Mouse (Mus musculus): Measurements from ENCODE around the gene Pax5. TPM values are rescaled to one million over a fixed set of nuclear protein-coding genes. Genes with fewer than 3 reads are reported as not detected.

Pax5 gene
- total RNA-seq, 2 experiments from 2014 or later = 0.14 to 0.37 TPM

DNA sequence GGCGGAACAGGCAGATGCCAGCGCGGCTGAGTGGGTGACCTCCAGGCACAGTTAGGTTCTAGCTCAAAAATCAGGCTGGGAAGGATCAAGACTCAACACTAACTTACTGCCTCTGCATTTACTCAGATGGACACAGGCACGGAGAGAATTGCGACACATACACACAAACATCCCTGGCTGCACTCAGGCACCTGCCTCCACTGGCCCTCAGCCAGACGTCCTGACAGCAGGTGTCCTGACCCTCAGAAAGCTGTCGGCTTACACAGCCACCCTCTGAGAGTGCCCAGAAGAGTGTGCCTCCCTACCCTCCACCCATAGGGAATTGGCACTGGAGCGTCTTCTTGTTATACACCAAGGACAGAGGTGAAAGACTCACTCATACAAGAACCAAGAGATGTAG is 108.9 kb downstream of the Pax5 start:
- DNase-seq (ENCODE audit: low spot score in 2 of 2) = no peak

DNA sequence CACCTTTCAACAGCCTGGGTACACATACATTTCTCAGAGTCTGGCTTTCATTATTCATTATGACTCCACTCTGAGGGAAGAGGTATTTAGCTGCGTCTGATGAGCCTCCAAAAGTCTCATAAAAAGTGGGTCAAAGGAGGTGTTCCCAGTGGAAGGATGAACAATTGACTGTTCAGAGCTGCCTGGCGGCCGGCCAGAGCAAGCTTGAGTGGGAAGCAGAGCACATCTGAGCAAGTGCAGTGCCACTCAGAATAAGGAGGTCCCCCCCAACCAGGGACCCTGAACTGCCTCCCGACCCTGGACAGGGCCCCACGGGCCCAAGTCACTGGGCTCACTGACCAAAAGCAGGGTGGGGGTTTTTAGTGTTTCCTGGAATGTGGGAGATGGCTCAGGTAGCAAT is 109.4 kb downstream of the Pax5 start:
- peak; percentile 17 to 36 for DNase-seq (ENCODE audit: low spot score in 2 of 2)

DNA sequence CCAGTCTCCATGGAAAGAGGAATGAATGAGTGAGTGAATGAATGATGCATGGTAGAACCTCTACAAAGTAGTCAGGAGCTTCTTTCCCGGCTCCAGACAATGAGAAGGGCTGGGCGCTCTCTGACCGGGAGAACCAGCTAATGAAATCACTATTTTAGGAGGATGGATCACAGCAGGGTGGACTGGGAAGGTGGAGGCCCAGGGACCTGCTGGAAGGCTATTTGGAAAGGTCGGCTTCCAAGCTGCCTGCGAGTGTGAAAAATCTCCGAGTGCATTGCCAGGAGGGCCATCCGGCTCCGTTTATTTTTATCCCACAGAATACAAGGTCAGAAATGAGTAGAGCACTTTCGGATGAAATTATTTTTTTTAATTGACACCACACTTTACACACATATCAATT is 112.3 kb downstream of the Pax5 start:
- no peak for DNase-seq (ENCODE audit: low spot score in 2 of 2)

DNA sequence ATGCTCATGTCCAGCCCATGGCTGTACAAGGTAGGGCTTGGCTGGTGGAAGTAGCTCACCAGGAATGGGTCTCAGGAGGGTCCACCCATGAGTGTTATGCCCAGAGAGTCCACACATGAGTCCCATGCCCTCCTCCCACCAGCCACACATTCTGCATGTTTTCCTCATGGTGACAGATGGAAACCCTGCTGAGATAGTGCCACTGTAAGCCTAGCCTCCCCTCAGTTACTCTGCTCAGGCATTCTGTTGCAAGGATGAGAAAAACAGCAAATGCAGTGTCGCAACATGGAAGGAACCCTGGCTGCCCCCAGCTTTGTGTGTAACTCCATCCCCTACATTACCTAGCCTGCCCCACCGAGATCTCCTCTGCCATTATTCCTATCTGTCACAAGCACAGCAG is 117.2 kb downstream of the Pax5 start:
- no peak for DNase-seq (ENCODE audit: low spot score in 2 of 2)

DNA sequence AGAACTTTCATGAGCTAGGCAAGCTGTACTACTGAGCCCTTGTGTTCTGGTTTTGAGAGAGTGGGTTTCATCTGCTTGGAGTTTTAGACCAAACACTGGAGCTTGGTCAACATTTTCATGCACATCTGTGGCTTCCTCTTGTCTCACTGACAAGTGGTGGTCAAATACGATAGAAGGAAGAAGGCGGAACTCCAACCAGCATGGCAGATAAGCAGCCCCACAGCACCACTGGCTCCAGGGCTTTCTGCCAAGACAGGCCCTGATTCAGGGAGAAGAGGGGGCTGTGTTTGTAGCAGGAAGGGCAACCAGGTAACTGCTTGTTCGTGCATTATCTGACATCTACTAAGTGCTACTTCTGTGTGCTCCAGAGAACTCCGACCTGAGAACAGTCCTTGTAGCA is 127.6 kb downstream of the Pax5 start:
- no peak for DNase-seq (ENCODE audit: low spot score in 2 of 2)

DNA sequence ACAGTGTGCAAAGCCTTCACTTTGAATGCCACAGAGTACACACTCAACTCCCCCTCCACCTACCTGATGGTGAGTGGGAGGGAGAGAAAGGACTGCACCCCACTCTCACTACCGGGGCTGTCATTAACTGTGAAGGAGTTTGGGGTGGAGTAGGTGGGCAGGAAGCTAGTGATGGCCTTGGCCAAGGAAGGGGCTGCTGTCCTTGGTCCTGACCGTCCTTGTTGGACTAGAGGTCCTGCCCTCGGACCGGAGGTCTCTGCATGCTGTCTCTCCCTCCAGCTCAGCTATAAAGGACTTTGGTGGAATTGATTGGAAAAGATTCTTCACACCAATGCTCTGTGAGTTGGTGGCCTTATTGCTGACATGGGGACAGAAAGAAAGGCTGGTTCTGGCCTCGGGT is 131.7 kb downstream of the Pax5 start:
- DNase-seq (ENCODE audit: low spot score in 2 of 2) = no peak

DNA sequence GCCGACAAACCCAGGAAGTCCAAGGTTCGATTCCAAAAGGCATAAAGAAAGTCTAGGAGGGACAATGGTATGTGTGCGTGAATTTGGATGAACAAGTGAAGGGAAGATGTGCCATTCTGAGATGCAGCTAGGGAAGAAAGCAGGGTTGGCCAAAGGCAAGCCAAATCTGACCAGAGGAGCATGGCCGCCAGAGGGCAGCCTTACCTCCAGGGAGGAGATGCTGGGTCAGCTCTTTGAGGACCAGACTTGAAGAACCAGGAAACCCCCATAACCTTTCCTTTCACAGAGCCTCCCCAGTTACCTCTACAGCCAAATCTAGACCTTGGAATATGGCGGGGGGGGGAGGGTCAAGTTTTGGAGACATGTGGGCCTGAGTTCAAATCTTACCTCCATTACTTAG is 133.0 kb downstream of the Pax5 start:
- DNase-seq (ENCODE audit: low spot score in 2 of 2) = peak in 1 of 2 experiments; percentile 22

DNA sequence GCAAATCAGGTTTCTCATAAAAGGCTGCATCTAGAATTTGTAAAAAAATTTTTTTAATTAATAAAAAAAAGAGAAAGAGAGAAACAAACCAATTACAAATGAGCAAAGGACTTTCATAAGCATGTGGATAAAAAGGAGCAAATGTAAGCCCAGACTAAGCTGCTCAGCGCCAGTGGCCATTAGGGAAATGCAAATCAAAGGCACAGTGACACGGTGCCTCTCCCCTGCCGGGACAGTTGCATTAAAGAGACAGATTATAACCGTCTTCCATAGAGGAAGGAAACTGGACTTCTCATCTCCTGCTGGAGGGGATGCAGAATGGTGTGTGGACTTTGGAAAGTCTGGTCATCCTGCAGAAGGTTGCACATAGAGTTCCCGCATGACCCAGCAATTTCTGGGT is 133.5 kb downstream of the Pax5 start:
- no peak for DNase-seq (ENCODE audit: low spot score in 2 of 2)

DNA sequence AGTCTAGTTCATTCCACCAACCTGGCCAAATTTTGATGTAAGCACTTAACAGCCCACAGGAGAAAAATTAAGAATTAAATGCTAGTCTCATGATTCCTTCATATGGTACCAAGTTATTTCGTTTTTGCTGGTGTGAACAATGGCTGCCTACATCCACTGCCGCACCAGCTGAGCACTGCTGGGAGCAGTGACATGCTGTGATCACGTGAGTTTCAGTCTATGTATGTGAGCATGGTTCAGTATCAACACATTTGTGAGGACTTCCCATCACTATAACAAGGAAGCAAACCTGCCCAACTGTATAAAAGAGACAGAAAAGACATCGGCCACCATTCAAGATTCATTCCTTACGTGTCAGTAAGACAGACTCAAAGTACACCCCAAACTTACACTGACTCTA is 137.3 kb downstream of the Pax5 start:
- DNase-seq (ENCODE audit: low spot score in 2 of 2) = no peak

DNA sequence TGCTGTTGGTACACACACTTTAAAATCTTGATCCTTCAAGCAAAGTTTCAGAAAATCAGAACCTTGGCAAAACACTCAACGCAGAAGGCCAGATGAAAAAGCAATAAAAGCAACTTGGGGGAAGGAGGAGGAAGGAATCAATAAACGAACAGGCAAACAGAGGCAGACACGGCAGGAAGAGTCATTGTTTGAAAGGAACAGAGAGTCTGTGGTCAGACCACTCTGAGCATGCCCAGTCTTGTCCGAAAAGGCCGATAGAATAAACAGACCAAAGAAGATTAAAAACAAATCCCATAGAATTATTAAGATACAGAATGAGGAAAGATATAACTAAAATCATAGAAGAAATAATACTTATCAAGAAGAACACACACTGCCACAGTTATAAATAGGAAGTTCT is 137.9 kb downstream of the Pax5 start:
- no peak for DNase-seq (ENCODE audit: low spot score in 2 of 2)

DNA sequence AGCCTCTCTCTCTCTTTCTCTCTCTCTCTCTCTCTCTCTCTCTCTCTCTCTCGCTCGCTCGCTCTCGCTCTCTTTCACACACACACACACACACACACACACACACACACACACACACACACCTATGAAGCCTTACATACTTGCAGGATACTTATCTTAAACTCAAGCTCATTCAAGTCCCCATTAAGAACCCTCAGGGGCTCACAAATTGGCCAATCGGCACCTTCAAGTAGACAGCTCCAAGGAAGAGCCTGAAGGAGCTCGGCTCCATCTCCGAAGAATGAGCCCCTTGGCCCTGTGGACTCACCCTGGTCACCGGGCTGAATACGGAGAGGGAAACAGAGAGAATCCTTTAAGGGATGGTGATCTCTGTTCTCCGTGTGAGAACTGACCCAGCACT is 141.1 kb downstream of the Pax5 start:
- no peak for DNase-seq (ENCODE audit: low spot score in 2 of 2)

DNA sequence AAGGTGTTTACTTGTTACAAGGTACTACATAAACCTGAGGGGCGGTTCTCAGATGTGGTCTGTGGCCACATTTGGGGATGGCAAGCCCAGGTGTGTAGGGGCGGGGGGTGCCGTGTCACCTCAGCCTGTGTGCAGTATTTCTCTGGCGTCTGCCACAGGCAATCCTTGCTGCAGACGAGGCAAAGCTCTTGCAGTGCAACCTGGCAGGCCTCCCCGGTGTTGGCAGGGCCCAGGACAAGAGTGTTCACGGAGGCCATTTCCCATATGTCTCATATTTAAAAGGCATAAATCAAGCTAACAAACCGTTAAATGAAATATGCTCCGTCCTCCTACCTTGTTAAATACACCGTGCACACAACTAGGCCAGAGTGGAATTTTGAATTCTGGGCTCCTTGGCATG is 141.6 kb downstream of the Pax5 start:
- DNase-seq (ENCODE audit: low spot score in 2 of 2) = no peak

DNA sequence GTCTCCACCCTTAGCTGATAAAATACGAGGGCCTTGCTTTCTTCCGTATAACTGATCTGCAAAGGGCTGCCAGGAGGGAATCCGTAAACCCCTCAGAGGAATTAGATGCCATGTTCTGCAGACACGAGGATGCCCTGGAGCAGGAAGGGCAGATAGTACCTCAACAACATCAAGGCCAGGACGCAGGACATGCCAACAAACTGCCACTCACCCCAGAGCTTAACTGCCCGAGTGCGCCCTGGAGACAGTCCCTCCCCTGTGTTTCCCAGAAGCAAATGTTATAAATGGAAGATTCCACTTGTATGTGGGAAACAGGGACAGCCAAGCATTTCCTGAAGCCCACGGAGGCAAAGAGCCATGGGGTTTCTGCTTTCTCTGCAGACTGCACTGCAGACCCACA is 143.9 kb downstream of the Pax5 start:
- DNase-seq (ENCODE audit: low spot score in 2 of 2) = no peak

DNA sequence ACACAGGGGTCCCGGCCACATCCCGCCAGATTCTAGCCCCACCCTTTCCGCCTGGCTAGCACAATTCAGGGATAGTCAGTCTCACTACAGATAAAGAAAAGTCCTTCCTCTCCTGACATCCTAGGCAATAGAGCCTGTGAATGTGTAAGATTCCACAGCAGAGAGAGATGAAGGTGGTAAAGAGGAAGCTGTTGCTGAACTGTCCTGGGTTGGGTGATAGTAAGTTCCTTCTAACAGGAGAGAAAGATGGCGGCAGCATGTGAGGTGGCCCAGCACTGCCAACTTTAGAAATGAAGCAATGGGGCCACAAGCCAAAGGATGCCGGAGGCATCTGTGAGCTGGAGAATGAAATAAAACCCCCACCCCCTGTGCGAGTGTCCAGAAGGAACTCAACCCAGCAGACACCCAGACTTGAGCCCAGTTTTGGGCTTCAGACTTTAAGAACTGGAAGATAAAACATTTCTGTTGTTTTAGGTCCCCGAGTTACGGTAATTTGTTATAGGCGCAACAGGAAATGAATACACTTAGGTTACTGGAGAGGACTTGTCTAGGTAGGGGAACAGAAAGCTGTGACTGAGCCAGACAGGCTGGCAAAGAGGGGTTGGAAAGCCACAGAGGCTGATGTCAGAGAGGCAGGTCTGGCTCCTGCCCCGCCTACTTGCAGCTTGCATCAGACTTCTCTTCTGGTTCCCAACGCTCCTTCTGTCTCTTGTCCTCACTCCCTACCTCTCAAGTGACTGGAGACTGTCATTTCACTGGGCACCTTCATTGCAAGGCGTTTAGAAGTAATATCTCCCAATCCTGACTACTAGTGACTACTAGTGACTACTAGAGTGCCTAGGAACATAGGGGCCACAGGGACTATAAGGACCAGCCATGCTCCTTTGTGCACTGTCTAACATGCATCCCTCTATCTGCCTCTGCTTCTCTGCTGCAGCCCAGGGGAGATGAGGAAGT is 144.9 kb downstream of the Pax5 start:
- no peak for DNase-seq (ENCODE audit: low spot score in 2 of 2)

DNA sequence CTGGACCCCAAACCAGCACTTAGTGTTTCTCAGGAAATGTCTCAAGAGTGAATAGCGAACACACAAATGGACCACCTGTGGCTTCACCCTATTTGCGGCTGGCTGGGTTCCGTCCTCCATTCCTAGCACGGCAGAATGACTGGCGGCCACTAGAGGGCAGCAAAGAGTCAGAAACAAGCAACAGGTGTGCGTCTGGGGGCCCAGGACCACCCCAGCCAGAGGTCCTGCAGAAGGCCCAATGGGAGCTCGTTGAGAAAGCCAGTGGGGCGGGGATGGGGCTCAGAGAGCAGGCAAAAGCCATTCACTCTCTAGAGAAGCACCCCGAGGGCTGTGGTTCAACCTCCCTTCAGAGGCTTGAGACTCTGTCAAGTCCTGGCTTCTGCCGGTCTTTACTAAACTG is 145.7 kb downstream of the Pax5 start:
- peak; percentile 77 to 83 for DNase-seq (ENCODE audit: low spot score in 2 of 2)

DNA sequence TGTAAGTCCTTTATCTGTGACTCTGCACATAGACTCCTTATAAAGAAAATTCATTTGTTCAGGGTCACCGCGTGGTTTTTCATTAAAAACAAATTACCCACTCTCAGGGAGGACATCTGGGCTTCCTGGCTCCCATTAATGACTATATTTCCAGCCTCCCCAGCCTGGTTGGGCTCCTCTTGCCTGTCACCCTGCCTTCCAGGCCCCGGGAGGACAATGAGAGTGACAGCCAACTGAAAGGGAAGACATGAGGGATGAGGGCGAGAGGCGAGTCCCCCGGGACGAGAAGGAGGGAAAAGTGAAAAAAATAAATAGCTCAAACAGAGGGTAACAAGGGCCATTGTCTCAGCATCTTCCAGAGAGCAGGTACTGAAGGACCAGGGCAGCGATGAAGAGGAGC is 149.3 kb downstream of the Pax5 start:
- DNase-seq (ENCODE audit: low spot score in 2 of 2) = no peak

DNA sequence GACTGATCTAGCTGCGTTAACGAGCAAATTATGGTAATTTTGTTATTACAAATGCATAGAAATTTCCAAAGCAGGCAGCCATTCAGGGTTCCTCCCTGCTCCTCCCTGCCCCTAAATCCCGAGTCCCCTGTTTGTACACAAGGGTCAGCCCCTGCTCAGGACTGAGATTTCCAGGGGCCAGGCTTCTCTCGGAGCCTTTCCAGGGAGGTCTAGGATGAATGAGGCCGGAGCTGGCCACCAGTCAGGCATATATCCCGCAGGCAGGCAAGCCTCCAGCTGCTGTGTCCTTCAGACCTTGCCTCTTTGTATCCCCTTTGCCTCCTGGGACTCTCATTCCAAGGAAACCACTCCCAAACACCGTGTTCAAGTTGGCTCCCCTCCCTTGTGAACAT is 151.7 kb downstream of the Pax5 start:
- DNase-seq (ENCODE audit: low spot score in 2 of 2) = no peak

DNA sequence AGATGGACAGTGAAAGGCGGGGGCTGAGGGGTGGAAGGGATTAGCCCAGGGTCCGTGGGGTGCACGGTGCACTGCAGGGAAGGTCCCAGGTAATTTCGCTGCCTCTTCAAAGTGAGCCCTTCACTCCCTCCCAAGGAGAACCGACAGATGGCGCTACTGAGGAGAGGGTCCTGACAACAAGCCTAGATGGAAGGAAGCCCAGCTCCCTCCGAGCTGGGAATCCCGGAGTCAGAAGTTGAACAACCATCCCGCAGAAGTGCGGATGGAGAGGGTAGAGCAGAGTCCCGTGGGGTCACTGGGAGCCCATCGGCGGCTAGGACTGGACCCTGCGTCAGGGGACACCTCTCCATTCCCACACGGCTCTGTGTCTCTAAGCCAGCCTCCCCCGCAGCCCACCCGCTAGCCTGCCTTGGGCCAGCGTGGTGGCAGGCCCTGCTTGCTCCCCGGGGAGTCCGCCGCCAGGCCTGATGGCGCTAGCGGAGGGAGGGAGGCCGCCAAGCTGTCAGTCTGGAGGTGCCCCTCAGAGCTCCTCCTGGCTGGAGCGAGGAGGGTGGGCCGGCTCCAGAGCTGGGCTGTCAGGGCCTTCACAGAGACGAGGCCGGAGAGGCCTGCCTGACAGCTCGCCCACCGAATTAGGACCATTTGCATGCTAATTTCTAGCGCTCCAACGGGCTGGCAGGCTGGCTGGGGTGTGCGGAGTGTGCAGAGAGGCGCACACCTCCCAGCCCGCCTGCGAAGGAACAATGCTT is 152.3 kb downstream of the Pax5 start:
- peak; percentile 36 to 39 for DNase-seq (ENCODE audit: low spot score in 2 of 2)

DNA sequence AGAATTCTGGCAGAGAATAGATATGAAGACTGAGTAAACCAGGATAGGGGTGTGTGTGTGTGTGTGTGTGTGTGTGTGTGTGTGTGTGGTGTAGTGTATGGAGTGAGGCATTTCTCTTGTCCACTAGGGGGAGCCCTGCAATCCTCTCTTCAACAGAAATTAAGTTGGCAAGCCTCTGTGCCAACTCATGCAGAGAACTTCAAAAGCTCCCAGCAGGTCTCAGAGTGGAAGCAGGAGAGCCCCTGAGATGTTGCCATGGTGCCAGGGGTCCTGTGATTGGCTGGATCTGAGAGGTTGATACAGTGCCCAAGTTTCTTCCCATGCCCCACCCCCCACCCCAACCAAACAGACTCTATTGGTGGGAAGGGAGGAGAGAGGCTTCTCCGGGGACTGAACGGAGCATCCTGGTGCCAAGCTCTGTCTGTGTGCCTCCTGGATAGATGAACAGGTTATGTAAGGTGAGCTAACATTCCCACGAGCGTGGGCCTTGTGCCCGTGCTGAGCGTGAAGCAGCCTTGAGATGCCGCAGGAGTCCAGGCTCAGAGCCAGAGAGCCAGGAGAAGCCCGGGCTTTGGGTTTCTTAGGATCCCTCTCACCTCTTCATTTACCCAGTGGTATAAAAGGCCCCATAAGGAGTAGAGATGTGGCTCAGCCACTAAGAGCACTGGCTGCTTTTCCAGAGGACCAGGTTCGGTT is 153.6 kb downstream of the Pax5 start:
- DNase-seq (ENCODE audit: low spot score in 2 of 2) = no peak

DNA sequence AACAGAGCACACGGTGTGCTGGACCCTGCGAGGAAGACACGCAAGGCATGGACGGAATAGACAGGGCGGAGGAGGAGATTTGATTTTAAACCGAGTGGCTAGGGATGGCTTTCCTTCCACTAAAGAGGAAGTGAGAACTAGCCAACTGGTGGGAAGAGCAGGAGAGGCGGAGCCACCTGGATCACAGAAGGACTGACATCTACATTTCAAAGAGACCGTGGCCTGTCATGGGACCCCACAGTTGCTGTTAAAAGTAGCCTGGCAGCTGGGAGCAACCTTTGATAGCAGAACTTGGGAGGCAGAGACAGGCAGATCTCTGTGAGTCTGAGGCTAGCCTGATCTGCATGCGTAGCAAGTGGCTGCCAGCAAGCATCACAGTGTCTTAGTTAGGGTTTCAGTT is 154.7 kb downstream of the Pax5 start:
- no peak for DNase-seq (ENCODE audit: low spot score in 2 of 2)

DNA sequence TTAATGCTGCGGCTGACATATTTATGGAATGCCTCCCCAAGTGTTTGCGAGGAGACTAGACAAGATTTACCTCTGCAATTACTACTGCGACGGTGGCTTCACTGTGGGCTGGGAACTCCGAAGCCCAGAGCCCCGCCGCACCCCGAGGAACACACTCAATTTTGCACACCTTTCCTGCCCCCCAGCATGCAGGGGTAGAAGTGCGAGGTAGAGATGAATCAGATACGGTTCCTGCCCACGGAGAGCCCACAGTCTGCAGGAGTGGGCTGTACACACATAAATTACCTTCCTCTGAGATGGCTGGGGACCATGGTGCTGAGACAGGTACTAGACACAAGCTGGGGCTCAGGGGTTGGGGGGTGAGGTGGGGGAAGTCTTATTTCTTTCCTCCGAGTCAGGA is 158.8 kb downstream of the Pax5 start:
- DNase-seq (ENCODE audit: low spot score in 2 of 2) = no peak

DNA sequence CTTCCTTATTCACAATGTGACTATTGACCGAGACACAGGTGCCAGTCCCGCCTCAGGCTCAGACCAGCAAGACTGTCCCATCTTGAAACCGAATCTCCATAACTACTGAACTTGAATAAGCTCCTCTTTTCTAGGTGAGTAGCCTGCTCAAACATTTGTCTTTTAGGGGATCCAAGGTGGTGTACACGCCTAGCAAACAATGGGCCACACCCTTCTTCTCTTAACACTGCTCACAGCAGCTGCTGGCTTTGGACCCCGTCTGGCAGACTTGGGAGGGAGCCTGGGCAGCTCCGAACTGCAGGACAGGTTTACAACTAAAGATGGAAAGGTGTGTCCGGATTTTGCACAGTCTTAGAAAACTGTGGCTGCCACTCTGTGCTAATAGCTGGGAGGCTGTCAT is 161.3 kb downstream of the Pax5 start:
- no peak for DNase-seq (ENCODE audit: low spot score in 2 of 2)
